Mouse (Mus musculus): ENCODE measurements around the gene Gabra2. TPM values are rescaled to one million over a fixed set of nuclear protein-coding genes. Genes with fewer than 3 reads are reported as not detected.

The Gabra2 gene
- polyA plus RNA-seq, 1 experiment from 2014 or later, result not detected

DNA sequence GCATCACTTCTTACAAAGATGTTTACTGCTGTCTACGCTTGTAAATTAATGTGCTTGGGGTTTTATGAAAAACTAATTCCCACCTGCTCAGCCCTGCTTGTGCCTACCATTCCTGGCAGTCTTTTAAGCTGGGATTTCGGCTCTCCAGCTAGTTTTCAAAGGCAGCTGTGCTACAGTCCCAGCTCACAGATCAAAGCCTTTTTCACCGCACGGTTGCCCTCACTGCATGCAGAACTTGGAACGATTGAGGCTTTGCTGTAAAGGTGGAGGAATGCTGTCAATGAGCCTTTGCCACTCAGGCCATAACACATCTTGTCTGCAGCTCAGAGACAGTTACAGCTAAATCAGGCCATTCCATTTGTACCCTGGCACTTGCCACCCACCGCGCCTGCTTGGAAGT is 37.6 kb downstream of the Gabra2 start:
- Histone ChIP-seq H3K27ac (no peak overlapping the region), H3K4me3 (replicated peaks) (no peak overlapping the region), H3K27me3 (no peaks in the 10 kb centered on the region), H3K9me3 (replicated peaks) (no peaks in the 10 kb centered on the region), H3K9ac (no peak overlapping the region), H3K36me3 (no peaks in the 10 kb centered on the region), H3K4me2 (no peak overlapping the region), H3K4me1 (replicated peaks) (no peaks in the 10 kb centered on the region)
- ATAC-seq (ENCODE audit: low read depth) (no peak), DNase-seq (no peak)
- 68% methylated on average over 7 of the region's 7 CpGs for WGBS (ENCODE audit: insufficient replicate concordance)

GRCm38 (mm10) chr5:71037352-71037751 is 58.3 kb downstream of the Gabra2 start:
- Histone ChIP-seq H3K9ac (no peak overlapping the region), H3K4me1 (replicated peaks) (no peaks in the 10 kb centered on the region), H3K9me3 (replicated peaks) (0 out of 2 replicates have a peak, but pooled peaks cover 3% of the 10 kb centered on the region), H3K27me3 (no peaks in the 10 kb centered on the region), H3K27ac (no peak overlapping the region), H3K4me2 (no peak overlapping the region), H3K4me3 (replicated peaks) (no peak overlapping the region), H3K36me3 (no peaks in the 10 kb centered on the region)
- ATAC-seq (ENCODE audit: low read depth), result no peak
- DNase-seq, result no peak
- 48% methylated on average over 3 of the region's 3 CpGs for WGBS (ENCODE audit: insufficient replicate concordance)

DNA sequence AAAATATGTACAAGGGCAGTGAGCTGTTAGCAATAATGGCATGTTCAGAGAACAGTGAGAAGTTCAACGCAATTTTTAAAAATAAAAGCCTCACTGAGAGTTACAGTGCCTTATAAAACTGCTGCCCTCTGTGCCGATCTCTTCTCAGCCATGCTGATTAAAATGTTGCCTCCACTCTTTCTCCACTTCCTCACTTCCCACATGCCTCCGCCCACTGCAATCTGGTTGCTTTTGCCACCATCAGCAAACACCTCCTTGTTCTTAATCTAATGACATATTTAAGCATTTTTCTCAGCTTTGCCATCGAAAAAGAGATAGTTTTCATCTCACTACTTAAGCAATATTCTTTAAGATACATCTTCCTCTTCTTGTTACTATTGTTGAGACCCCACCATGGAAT is 69.7 kb downstream of the Gabra2 start:
- H3K36me3 ChIP-seq, result no peaks in the 10 kb centered on the region
- WGBS (ENCODE audit: insufficient replicate concordance), result 57% methylated on average over 4 of the region's 4 CpGs
- H3K4me2 ChIP-seq, result no peak overlapping the region
- H3K27me3 ChIP-seq, result no peaks in the 10 kb centered on the region
- no peak overlapping the region for H3K4me3 ChIP-seq (replicated peaks)
- DNase-seq (no peak), ATAC-seq (ENCODE audit: low read depth) (no peak)
- no peak overlapping the region for H3K27ac ChIP-seq
- no peaks in the 10 kb centered on the region for H3K4me1 ChIP-seq (replicated peaks)
- H3K9me3 ChIP-seq (replicated peaks), result no peaks in the 10 kb centered on the region
- H3K9ac ChIP-seq, result no peak overlapping the region

- Histone ChIP-seq H3K4me3 (replicated peaks) (no peak overlapping the region), H3K4me2 (no peak overlapping the region), H3K9ac (no peak overlapping the region), H3K36me3 (no peaks in the 10 kb centered on the region), H3K27ac (no peak overlapping the region), H3K27me3 (no peaks in the 10 kb centered on the region), H3K9me3 (replicated peaks) (no peaks in the 10 kb centered on the region), H3K4me1 (replicated peaks) (no peaks in the 10 kb centered on the region)
- DNase-seq (no peak), ATAC-seq (ENCODE audit: low read depth) (no peak)
- WGBS (ENCODE audit: insufficient replicate concordance), result 46% methylated on average over 2 of the region's 2 CpGs
Measured at GRCm38 (mm10) chr5:71011751-71012150, 83.9 kb downstream of the Gabra2 start.

- H3K27ac ChIP-seq, result no peak overlapping the region
- no peak overlapping the region for H3K9ac ChIP-seq
- 47% methylated on average over 2 of the region's 2 CpGs for WGBS (ENCODE audit: insufficient replicate concordance)
- no peaks in the 10 kb centered on the region for H3K4me1 ChIP-seq (replicated peaks)
- no peak overlapping the region for H3K4me2 ChIP-seq
- H3K9me3 ChIP-seq (replicated peaks), result no peaks in the 10 kb centered on the region
- H3K36me3 ChIP-seq, result no peaks in the 10 kb centered on the region
- DNase-seq, result no peak
- no peak overlapping the region for H3K4me3 ChIP-seq (replicated peaks)
- no peaks in the 10 kb centered on the region for H3K27me3 ChIP-seq
- no peak for ATAC-seq (ENCODE audit: low read depth)
Measured at GRCm38 (mm10) chr5:71011271-71011670, 84.4 kb downstream of the Gabra2 start.

DNA sequence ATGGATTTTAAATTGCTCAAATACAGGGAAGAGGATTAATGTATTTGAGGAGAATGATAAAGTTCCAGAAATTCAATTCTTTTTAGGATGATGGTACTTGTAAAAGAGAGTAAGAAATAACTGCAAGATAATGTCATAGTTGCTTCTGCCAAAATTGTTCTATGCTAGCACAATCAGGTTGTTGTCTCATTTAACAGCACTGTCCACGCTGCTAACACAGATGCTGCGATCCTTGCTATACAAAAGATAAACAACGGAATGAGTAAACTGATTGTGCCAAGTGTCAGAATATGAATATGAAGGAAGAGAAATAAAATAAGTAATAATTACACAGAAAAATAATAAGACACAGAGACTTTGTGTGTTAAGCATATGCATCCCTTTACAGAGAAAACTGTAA is 84.9 kb downstream of the Gabra2 start:
- no peaks in the 10 kb centered on the region for H3K9me3 ChIP-seq (replicated peaks)
- no peaks in the 10 kb centered on the region for H3K4me1 ChIP-seq (replicated peaks)
- no peak overlapping the region for H3K4me3 ChIP-seq (replicated peaks)
- no peak overlapping the region for H3K9ac ChIP-seq
- 72% methylated on average over 3 of the region's 3 CpGs for WGBS (ENCODE audit: insufficient replicate concordance)
- ATAC-seq (ENCODE audit: low read depth) (no peak), DNase-seq (no peak)
- H3K27ac ChIP-seq, result no peak overlapping the region
- no peaks in the 10 kb centered on the region for H3K27me3 ChIP-seq
- H3K36me3 ChIP-seq, result no peaks in the 10 kb centered on the region
- H3K4me2 ChIP-seq, result no peak overlapping the region

DNA sequence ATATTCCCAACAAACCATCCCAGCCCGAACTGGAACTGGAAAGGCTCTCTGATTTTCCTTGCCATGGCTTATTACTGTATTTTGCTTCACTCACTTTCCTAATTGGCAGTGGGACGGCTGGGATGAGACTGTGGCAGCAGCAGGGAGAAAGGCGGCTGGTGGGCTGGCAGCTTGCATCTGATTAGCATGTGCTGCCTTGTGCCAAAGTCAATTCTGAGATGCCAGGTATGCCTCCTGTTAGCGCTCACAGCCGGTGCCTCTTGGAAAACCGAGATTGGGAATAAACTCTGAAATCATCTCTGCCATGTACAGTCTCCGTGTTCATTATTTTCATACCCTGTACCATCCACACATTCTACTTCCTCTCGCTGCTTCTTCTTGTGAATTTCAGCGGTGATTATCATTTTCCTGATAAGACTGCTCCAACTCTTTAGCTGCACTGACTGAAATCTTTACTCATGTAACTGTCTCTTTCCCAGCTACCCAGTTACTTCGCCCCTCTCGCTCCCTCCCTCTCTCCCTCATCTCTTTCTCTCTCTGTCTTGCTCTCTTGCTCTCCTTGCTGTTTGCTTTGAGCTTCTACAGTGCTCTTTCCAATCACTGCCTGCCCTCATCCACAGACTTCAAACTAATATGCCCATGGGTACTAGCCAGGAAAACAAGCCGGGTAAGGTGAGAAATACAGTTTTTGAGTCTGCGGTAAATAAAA is 99.9 kb downstream of the Gabra2 start:
- Histone ChIP-seq H3K4me2 (no peak overlapping the region), H3K27ac (no peak overlapping the region), H3K9ac (no peak overlapping the region), H3K4me1 (replicated peaks) (no peaks in the 10 kb centered on the region), H3K36me3 (no peaks in the 10 kb centered on the region), H3K9me3 (replicated peaks) (no peaks in the 10 kb centered on the region), H3K27me3 (no peaks in the 10 kb centered on the region), H3K4me3 (replicated peaks) (no peak overlapping the region)
- 62% methylated on average over 13 of the region's 13 CpGs for WGBS (ENCODE audit: insufficient replicate concordance)
- no peak for DNase-seq
- ATAC-seq (ENCODE audit: low read depth), result no peak

- H3K36me3 ChIP-seq, result no peaks in the 10 kb centered on the region
- WGBS (ENCODE audit: insufficient replicate concordance), result 42% methylated on average over 2 of the region's 2 CpGs
- no peaks in the 10 kb centered on the region for H3K4me1 ChIP-seq (replicated peaks)
- H3K4me2 ChIP-seq, result no peak overlapping the region
- no peak for DNase-seq
- no peaks in the 10 kb centered on the region for H3K9me3 ChIP-seq (replicated peaks)
- no peak overlapping the region for H3K27ac ChIP-seq
- H3K4me3 ChIP-seq (replicated peaks), result no peak overlapping the region
- no peak overlapping the region for H3K9ac ChIP-seq
- no peak for ATAC-seq (ENCODE audit: low read depth)
- H3K27me3 ChIP-seq, result no peaks in the 10 kb centered on the region
Measured at GRCm38 (mm10) chr5:70993281-70993680, 102.4 kb downstream of the Gabra2 start.

DNA sequence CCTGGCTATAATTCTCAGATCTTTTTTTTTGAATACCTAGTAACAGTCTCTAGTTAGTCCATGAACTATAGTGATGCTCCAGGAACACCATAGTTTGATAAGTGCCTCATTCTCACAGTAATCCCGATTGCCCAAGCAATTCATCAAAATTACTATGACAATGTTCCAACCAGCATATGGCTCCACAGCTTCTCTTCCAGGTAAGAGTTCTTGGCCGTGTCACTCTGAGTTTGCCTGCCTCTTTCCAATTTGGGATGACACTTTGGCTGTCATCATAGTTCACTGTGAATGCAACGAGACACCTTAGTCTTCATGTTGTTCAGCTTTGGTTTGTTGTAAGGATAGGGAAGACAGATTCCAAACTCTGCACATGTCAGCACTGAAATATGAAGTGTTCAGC is 104.8 kb downstream of the Gabra2 start:
- Histone ChIP-seq H3K4me3 (replicated peaks) (no peak overlapping the region), H3K27me3 (no peaks in the 10 kb centered on the region), H3K9ac (no peak overlapping the region), H3K4me2 (no peak overlapping the region), H3K4me1 (replicated peaks) (no peaks in the 10 kb centered on the region), H3K9me3 (replicated peaks) (no peaks in the 10 kb centered on the region), H3K36me3 (no peaks in the 10 kb centered on the region), H3K27ac (no peak overlapping the region)
- WGBS (ENCODE audit: insufficient replicate concordance), result 66% methylated on average over 3 of the region's 3 CpGs
- ATAC-seq (ENCODE audit: low read depth) (no peak), DNase-seq (no peak)

Data from liver, embryonic 13.5 days (tissue).